Mouse (Mus musculus) midbrain, embryonic 14.5 days (tissue): ENCODE results near the gene Rnf10. TPM values are rescaled to one million over a fixed set of nuclear protein-coding genes. Genes with fewer than 3 reads are reported as not detected.
A peak's percentile ranks its signal among the peaks of the same experiment; 100 is the strongest.

Experiments used
- ATAC-seq: fragments of 200-750 bp; cut with Nextera tagmentation; 2 replicates; pipeline ENCODE4 v1.8.0; 2017; ENCODE audit warnings: moderate number of reproducible peaks, moderate library complexity; ENCODE audit not compliant: low FRiP score, low TSS enrichment
- DNase-seq: peaks from one replicate; pipeline ENCODE4 v3.0.0-alpha.2; 2015
- H3K27ac ChIP-seq: fragments of 300-500 bp; sonication (generic); replicated peaks from 2 replicates; pipeline ENCODE4 v1.5.1; 2014; ENCODE audit warnings: mild to moderate bottlenecking, low read depth, low read length, moderate library complexity
- H3K27me3 ChIP-seq: fragments of 300-500 bp; sonication (generic); 2 replicates; pipeline ENCODE4 v1.6.1; 2014; ENCODE audit warnings: low read length, control low read depth, mixed read lengths; ENCODE audit not compliant: control insufficient read depth, insufficient read depth
- H3K36me3 ChIP-seq: fragments of 300-500 bp; sonication (generic); 2 replicates; pipeline ENCODE4 v1.6.1; 2014; ENCODE audit warnings: low read length, control low read depth; ENCODE audit not compliant: control insufficient read depth, insufficient read depth
- H3K4me1 ChIP-seq: fragments of 300-500 bp; sonication (generic); 2 replicates; pipeline ENCODE4 v1.6.1; 2014; ENCODE audit warnings: mild to moderate bottlenecking, antibody characterized with exemption, low read length, control low read depth; ENCODE audit not compliant: control insufficient read depth, insufficient read depth
- H3K4me2 ChIP-seq: fragments of 300-500 bp; sonication (generic); 2 replicates; pipeline ENCODE4 v1.6.1; 2014; ENCODE audit warnings: mild to moderate bottlenecking, low read length, moderate library complexity
- H3K4me3 ChIP-seq: fragments of 300-500 bp; sonication (generic); replicated peaks from 2 replicates; pipeline ENCODE4 v1.5.1; 2014; ENCODE audit warnings: low read depth, low read length
- H3K9ac ChIP-seq: fragments of 300-500 bp; sonication (generic); replicated peaks from 2 replicates; pipeline ENCODE4 v1.6.1; 2014; ENCODE audit warnings: mild to moderate bottlenecking, low read length, moderate library complexity
- H3K9me3 ChIP-seq: fragments of 300-500 bp; sonication (generic); 2 replicates; pipeline ENCODE4 v1.6.1; 2016; ENCODE audit warnings: low read length, control low read depth, mixed read lengths; ENCODE audit not compliant: control insufficient read depth
- WGBS: fragments of 180-500 bp; shearing (Covaris S2); extraction: QIAGEN DNeasy Blood & Tissue Kit; methylation state at CpG from one replicate; pipeline ENCODE4 v1.1.7; 2014; 5-methylcytosine and 5-hydroxymethylcytosine counted together
- polyA plus RNA-seq: library from polyadenylated mRNA; unstranded; fragments of >200 nt; fragmentation: Nextera tagmentation; extraction: Ambion mirVana; gene quantifications from 2 replicates; pipeline ENCODE4 v1.2.1, GENCODE M21; 2014

Gene Rnf10
- polyA plus RNA-seq = 96.5 and 122 TPM in 2 replicates

DNA sequence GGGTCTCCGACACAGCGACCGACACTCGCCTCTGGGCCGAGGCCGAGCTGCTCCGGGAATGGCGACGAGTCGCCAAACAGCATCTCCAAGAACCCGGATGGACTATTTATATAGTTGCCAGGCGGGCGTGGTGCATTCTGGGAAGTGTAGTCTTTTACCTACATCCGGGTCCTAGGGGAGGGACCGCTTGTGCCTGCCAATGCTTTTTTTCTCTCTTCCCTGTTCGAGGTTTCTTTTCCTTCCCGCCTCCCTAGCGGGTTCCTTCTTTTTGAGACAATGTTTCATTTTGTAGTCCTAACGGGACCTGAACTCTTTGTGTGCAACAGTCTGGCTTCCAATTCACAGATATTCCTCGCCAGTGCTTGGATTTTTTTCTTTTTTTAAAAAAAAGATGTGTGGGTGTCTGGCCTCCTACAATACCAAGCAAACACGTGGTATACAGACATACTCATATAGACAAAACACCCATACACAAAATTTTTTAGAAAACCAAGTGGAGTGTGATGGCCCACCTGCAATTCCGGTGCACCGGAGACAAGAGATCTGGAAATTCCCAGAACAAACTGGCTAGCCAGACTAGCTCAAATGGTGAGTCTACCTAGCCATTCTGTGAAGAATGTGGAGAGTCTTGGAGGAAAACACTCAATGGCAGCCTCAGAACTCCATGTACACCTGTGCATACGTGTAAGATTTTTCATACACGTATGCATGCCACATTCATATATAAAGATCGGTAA, at the start of gene Rnf10:
TSS of gene Rnf10 (minus strand) at position 87 of the 737 bp plus-strand sequence.
- Histone ChIP-seq H3K36me3 (peaks cover 20% of the 10 kb centered on the region; the same call in 1 of the 2 replicates), H3K4me1 (peaks cover 26% of the 10 kb centered on the region), H3K9me3 (no peaks in the 10 kb centered on the region), H3K9ac (peak within 1 kb of the TSS; percentile 93), H3K27me3 (no peaks in the 10 kb centered on the region), H3K4me2 (peak within 1 kb of the TSS; percentile 75), H3K27ac (peak within 1 kb of the TSS; percentile 87), H3K4me3 (peak within 1 kb of the TSS; percentile 100)
- WGBS = 13% methylated on average over 26 of the region's 26 CpGs
- DNase-seq (peak; percentile 98), ATAC-seq (peak; percentile 92)

- Histone ChIP-seq H3K9me3 (no peaks in the 10 kb centered on the region), H3K4me2 (peak overlapping the region; percentile 75), H3K27me3 (no peaks in the 10 kb centered on the region), H3K27ac (peak overlapping the region; percentile 57), H3K36me3 (no peaks in the 10 kb centered on the region), H3K9ac (peak overlapping the region; percentile 26; the same call in 1 of the 2 replicates), H3K4me3 (peak overlapping the region; percentile 34), H3K4me1 (peaks cover 28% of the 10 kb centered on the region)
- ATAC-seq (peak; percentile 46; the same call in 1 of the 2 replicates), DNase-seq (peak; percentile 83)
- WGBS = under 1% methylated on average over 22 of the region's 22 CpGs
Observed at GRCm38 (mm10) chr5:115319004-115319940, 46.6 kb upstream of the Rnf10 start.

DNA sequence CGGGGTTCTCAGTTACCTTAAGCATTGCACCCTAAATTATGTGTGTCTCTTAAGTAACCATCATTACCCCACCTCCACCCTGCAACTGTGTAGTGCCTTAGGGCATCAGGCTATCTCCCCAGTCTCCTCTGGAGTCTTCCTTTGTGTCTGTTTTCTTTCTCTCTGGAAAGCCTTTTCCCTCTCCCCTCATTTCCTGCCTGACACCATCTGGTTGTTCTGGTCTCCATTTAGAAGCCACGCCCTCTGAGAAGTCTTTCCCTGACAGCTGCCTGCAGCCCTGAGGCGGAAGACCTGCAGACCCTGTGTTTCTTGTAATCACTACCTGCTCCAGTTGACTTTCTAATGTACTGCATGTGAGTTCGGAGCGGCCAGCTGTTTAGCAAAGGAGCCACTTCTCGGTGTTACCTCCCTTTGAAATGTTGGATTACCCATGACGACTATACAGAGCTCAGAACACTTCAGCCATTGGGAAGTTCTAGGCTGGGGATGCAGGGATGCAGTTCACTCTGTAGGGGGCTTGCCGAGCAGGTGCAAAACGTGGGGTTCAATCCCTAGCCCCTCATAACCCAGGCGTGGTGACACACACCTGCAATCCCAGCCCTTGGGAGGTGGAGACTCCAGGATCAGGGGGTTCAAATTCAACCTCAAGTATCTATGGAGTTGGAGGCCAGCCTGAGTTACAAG, 45.1 kb upstream of the Rnf10 start:
- Histone ChIP-seq H3K9ac (no peak overlapping the region), H3K27me3 (no peaks in the 10 kb centered on the region), H3K4me2 (peak overlapping the region; percentile 3; the same call in 1 of the 2 replicates), H3K36me3 (no peaks in the 10 kb centered on the region), H3K4me3 (no peak overlapping the region), H3K9me3 (no peaks in the 10 kb centered on the region), H3K27ac (peak overlapping the region; percentile 71), H3K4me1 (peaks cover 28% of the 10 kb centered on the region)
- 8% methylated on average over 10 of the region's 10 CpGs for WGBS
- ATAC-seq = no peak; the same call in 1 of the 2 replicates
- DNase-seq = peak; percentile 66

- H3K27ac ChIP-seq = peak overlapping the region; percentile 71
- H3K9ac ChIP-seq = 0 out of 2 replicates have a peak overlapping the region, but pooled peaks have one; percentile 37
- no peaks in the 10 kb centered on the region for H3K36me3 ChIP-seq
- H3K27me3 ChIP-seq = no peaks in the 10 kb centered on the region
- peaks cover 28% of the 10 kb centered on the region for H3K4me1 ChIP-seq
- H3K9me3 ChIP-seq = no peaks in the 10 kb centered on the region
- ATAC-seq (no peak; the same call in 1 of the 2 replicates), DNase-seq (peak; percentile 33)
- no peak overlapping the region for H3K4me3 ChIP-seq
- WGBS = 3% methylated on average over 14 of the region's 14 CpGs
- peak overlapping the region; percentile 22; the same call in 1 of the 2 replicates for H3K4me2 ChIP-seq
Observed at GRCm38 (mm10) chr5:115316968-115317644, 44.4 kb upstream of the Rnf10 start.

- Histone ChIP-seq H3K27me3 (no peaks in the 10 kb centered on the region), H3K36me3 (no peaks in the 10 kb centered on the region), H3K4me1 (peaks cover 18% of the 10 kb centered on the region), H3K9me3 (no peaks in the 10 kb centered on the region), H3K27ac (no peak overlapping the region), H3K9ac (no peak overlapping the region), H3K4me2 (no peak overlapping the region), H3K4me3 (no peak overlapping the region)
- ATAC-seq (no peak), DNase-seq (no peak)
- WGBS = 34% methylated on average over 5 of the region's 5 CpGs
Observed at GRCm38 (mm10) chr5:115313668-115313943, 40.9 kb upstream of the Rnf10 start.

GRCm38 (mm10) chr5:115312816-115313667, 40.3 kb upstream of the Rnf10 start:
- Histone ChIP-seq H3K36me3 (no peaks in the 10 kb centered on the region), H3K9me3 (no peaks in the 10 kb centered on the region), H3K9ac (no peak overlapping the region), H3K4me3 (no peak overlapping the region), H3K27me3 (no peaks in the 10 kb centered on the region), H3K4me2 (no peak overlapping the region), H3K4me1 (peaks cover 14% of the 10 kb centered on the region), H3K27ac (no peak overlapping the region)
- 81% methylated on average over 10 of the region's 10 CpGs for WGBS
- no peak for DNase-seq
- no peak for ATAC-seq

- no peaks in the 10 kb centered on the region for H3K27me3 ChIP-seq
- ATAC-seq (no peak), DNase-seq (no peak)
- H3K9ac ChIP-seq = no peak overlapping the region
- peaks cover 9% of the 10 kb centered on the region for H3K4me1 ChIP-seq
- no peak overlapping the region for H3K4me3 ChIP-seq
- H3K9me3 ChIP-seq = no peaks in the 10 kb centered on the region
- H3K36me3 ChIP-seq = no peaks in the 10 kb centered on the region
- no peak overlapping the region for H3K4me2 ChIP-seq
- H3K27ac ChIP-seq = no peak overlapping the region
- WGBS = 84% methylated on average over 4 of the region's 4 CpGs
Observed at GRCm38 (mm10) chr5:115312354-115312753, 39.7 kb upstream of the Rnf10 start.
